Mouse (Mus musculus) c-Kit-positive CD71-positive TER-119-negative erythroid progenitor cells, embryonic 14.5 days (primary cell): ENCODE measurements at regions not wholly inside any gene's neighbourhood (a gene's known extent, or its start where the extent isn't known, plus 50 kb on each side); places are given as distances from the start of the nearest gene placed in this dataset.
"Not testable (repeated sequence)": the region's sequence is repeated elsewhere in the genome, so short reads cannot be mapped to it uniquely, and the experiment has no call there.

Experiments used
- DNase-seq: peaks from one replicate; pipeline ENCODE4 v3.0.0-alpha.2; 2013; ENCODE audit warnings: low read depth

GRCm38 (mm10) chr6:37618990-37619389 is 89.0 kb downstream of the Akr1d1 start:
- DNase-seq, result no peak

DNA sequence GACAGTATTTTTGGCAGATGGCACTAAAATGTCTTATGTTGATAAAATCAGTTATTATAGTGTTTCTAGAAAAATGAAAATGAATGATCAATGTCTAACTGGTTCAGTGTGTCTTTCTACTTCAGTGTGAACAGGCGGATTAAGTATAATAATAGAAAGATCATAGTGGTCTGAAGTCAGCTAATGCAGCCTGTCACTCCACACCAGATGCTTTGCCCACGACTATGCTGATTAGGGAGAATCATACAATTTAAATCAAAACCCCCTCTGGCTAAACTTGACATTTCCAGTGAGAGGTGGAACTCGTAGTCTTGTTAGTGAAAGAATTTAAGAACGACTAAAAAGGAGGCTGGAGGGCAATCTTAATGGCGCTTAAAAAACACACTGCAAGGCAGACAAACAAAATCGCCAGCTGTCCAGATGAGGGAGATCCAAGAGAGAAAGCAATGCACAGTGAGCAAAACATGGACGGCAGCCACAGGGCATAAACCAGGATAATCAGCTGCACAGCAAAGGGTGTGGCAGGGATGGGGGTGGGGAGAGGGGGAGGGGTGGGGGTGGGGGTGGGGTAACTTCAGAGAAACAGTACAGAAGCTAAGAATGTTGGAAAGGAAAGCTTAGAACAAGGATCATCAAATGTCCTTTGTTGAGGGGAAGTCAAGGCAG is 91.5 kb downstream of the Akr1d1 start:
- DNase-seq, result no peak

GRCm38 (mm10) chr6:37622273-37622672 is 92.3 kb downstream of the Akr1d1 start:
- DNase-seq, result no peak

DNA sequence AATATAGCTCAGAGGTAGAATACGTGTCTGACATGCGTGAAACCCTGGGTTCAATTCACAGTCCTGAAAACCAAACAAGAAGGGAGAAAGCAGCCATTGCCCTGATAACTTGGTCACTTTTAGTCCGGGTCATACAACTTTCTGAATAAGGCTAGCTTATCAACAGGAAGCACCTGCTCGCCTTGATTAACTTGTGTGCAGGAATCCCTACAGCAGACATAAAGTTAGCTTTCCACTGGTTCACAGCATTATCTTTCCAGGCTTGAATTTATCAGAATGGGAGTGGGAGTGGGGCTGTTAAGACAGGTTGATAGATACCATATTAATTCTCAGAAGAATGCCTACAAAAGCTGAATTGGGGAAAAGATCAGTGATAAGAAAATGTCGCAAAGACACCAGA is 97.2 kb downstream of the Akr1d1 start:
- peak; percentile 61 for DNase-seq

GRCm38 (mm10) chr6:37633948-37634347 is 104.0 kb downstream of the Akr1d1 start:
- no peak for DNase-seq

- DNase-seq, result no peak
Observed at GRCm38 (mm10) chr6:37642066-37642465, 112.1 kb downstream of the Akr1d1 start.

DNA sequence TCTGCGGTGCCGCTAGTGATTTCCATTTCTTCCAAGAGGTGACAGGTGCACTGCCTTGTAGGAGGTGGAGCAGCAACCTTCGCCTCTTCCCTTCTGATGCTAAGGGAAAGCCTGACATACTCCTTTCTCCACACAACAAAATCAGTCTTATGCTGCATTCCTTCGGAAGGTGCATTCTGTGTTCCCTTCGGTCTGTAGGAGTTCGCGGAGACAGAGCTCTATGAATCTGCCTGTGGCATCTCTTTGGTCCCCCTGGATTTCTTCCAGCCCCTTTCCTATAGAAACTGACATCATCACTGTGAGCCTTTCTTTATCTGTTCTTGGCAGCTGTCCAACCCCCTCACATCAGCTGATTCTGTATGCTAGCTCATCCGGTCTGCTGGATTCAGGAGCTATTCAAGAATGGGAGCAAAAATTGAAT is 112.7 kb downstream of the Akr1d1 start:
- no peak for DNase-seq

- no peak for DNase-seq
Observed at GRCm38 (mm10) chr6:37643176-37643575, 113.2 kb downstream of the Akr1d1 start.

DNA sequence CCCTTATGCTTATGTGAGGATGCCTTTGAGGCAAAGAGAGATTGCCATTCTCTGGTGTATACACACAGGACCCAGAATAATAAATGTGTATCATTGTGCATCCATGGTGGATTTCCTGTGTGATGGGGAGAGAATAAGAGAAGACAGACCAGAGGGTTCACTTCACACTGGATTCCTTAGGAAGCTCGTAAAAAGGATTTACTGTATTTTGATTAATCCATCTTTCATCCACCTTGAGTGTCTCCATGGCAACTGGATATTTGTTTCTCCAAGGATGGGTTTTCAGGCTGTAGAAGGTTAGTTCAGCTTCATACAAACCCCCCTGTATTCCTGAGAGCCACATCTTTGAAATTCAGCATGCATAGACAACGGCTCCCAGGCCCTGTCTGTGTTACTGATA is 113.7 kb downstream of the Akr1d1 start:
- no peak for DNase-seq

GRCm38 (mm10) chr6:37645551-37645950 is 115.6 kb downstream of the Akr1d1 start:
- no peak for DNase-seq

- DNase-seq, result not testable (repeated sequence)
Observed at GRCm38 (mm10) chr6:37657300-37657699, 127.3 kb downstream of the Akr1d1 start.

DNA sequence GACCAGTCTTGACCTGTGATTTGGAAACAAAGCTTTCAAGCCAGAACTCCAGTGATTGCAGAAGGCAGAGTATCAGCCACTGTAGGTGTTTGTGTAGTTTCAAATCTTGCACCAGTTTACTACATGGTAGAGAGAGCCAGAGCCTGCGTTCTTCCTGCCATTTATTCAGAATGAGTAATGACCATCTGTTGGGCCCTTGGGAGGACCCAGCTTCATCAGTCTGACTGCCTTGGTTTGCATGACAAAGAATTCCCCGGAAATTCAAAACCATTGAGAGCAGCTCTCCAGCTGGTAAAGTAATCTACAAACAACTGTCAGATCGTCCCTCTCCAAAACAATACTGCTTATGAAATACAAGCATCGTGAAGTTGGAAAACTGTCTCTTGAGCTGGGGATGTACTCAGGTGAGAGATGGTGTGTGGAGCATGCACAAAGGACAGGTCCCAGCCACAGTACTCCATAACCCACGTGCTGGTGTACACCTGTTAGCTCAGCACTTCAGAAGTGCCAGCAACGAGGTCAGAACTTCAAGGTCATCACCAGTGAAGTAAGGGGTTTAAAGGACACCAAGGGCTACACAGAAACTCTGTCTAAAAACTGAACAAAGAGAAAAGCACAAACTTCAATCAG is 128.2 kb downstream of the Akr1d1 start:
- DNase-seq, result no peak

- no peak for DNase-seq
Observed at GRCm38 (mm10) chr6:37662747-37663146, 132.8 kb downstream of the Akr1d1 start.

GRCm38 (mm10) chr6:37665576-37665975 is 135.6 kb downstream of the Akr1d1 start:
- DNase-seq, result no peak

GRCm38 (mm10) chr6:37669407-37669806 is 139.4 kb downstream of the Akr1d1 start:
- no peak for DNase-seq

- DNase-seq, result no peak
Observed at GRCm38 (mm10) chr6:37670701-37671100, 140.7 kb downstream of the Akr1d1 start.

DNA sequence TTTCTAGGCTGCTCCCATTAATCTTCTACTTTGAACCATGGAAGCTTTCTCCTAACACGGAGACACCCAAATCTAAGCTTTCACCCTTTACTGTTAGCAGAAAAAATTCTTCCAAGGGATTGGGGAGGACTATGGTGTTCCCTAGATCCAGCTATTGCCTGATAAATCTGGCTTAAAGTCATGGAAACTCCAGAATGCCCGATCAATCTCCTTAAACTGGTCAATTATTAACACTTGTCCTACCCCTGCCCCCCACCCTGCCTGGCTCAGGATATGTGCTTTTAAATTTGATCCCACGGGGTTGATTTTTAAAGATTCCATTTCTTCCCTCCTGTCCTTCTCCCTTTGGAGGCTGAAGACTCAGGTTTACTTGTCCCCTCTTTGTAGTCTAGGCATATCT is 149.9 kb downstream of the Akr1d1 start:
- DNase-seq, result no peak

DNA sequence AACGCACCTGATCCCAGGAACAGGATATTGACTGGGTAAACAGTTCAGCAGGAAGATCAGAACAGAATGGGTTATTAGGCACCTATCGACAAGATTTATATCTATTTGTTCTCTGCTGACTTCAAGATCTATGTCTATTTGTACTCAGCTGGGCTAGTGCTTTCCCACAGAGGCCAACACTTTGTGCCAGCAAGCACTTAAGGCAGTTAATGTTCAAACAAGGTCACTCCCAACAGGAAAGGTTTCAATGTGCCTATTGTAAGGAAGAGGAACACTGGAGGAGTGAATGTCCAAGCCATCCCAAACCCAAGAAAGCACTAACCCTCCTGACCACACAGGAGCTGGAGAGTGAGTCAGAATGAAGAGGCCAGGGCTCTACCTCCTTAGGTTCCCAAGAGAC is 151.4 kb downstream of the Akr1d1 start:
- not testable (repeated sequence) for DNase-seq

GRCm38 (mm10) chr6:37686094-37686493 is 156.1 kb downstream of the Akr1d1 start:
- DNase-seq, result no peak

DNA sequence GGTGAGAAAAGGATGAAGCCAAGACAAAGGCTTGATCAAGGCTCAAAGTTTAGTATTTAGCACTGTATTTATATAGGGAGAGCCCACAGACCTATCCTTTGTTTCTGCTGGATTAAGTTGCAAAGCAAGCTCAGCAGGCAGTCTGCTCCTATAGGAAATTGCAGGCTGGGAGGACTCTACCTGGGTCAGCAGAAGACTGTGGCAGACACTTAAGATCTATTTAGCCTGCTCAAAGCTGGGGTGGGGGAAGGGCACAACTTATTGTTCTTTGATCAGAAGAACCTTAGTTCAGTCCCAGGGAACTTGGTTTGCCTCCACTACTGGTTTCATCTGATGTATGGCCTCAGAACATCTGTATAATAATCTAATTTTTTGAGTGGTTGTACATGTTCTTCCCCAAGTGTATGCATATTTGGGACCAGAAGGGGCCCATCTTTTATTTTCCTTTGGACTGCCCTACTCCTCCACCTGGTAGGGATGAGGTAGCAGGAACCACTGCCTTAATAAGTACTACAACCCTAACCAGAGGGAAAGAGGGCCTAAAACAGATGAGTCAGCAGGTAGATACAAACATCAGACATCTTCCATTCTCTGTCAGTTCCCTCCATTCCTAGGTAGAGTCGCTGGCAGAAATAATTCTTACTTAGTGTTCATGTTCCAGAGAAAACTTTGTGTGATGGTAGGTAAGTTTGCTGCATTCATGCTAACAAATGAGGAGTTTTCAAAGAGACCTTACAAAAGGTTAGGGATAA is 159.1 kb downstream of the Akr1d1 start:
- no peak for DNase-seq

- no peak for DNase-seq
Observed at GRCm38 (mm10) chr6:37689696-37690095, 159.7 kb downstream of the Akr1d1 start.

DNA sequence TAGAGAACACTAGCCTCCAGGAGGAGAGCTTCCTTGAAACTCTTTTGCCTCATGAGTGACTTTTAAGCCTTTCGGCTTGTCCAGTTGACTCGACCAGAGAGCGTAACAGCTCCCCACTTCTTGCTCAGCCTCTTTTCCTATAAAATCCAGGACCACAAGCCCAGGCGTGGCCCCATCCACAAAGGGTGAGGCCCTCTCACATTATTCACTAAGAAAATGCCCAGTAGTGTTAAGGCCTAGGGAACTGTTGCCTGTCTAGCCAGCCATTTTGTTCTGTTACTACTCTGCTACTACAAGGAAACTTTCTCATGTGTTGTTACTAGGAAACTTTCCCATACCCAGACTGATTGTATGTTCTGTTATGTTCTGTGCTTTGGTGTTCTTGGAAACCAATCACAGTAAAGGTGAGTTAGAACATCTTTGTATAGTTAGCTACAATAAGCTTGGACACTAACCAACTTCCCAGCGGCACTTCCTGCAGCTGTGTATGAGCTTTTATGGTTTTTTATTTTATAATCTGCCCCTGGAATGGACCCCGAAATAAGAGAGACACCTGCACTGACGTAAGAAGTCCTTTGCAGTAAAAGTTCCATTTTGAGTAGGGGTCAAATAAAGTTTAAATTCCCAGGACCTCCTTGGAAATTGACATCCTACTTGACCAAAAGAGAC is 162.1 kb downstream of the Akr1d1 start:
- DNase-seq, result no peak

GRCm38 (mm10) chr6:37692758-37693157 is 162.8 kb downstream of the Akr1d1 start:
- no peak for DNase-seq
